In the genomic region with DNA sequence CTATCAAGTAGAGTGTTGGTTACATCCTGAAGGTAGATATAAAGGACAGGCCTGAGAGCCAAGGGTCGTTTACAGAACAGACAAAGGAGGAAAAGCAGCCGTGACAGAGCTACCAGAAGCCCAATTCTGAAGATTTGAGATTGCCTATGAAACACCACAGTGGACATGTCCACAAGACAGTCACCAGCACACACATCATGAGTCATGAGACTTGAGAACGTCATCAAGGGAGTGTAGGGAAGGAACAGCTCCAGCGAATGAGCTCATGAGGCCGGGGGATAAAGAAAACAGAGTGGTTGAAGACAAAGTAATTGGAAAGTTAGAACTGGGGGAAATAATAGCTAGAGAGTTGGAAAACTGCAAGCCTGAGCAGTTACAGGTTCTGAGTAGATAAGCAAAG, we compare ENCODE assay signal across 13 mouse cellular contexts. TPM values are rescaled to one million over a fixed set of nuclear protein-coding genes. Genes with fewer than 3 reads are reported as not detected.
DNase-seq lines count a peak whose midpoint lies in the region; ATAC-seq and TF ChIP-seq lines count a peak whose summit lies in the region.
"Had no signal": no experiment of that assay in that cellular context is flagged by ENCODE, and none has a peak within 500 bp of the region (broad histone marks: within the 10 kb centered on the region; RNA-seq: fewer than 3 reads in every experiment).

No protein-coding gene starts in this region.

- peak overlapping the region; percentile 51 for H3K27ac ChIP-seq in heart, adult 2 months
- H3K27ac ChIP-seq in intestine, postnatal 0 days (ENCODE audit: low read depth, low read length) = no peak overlapping the region
- H3K27ac ChIP-seq: neural tube, embryonic 12.5 days had no signal

- no peak overlapping the region for H3K9ac ChIP-seq in heart, adult 2 months (ENCODE audit: low read depth, low read length)
- H3K9ac ChIP-seq in intestine, postnatal 0 days (ENCODE audit: low read depth, low read length) = no peak overlapping the region
- H3K9ac ChIP-seq: neural tube, embryonic 12.5 days had no signal

- TF ChIP-seq POLR2A in heart, adult 2 months (IDR thresholded peaks at IDR 0.05; ENCODE audit: insufficient read depth, low read depth, low read length) = no peak

- WGBS in heart, adult 2 months = 31% methylated on average over 5 of the region's 5 CpGs
- WGBS in intestine, postnatal 0 days = 54% methylated on average over 5 of the region's 5 CpGs

- H3K4me2 ChIP-seq in intestine, postnatal 0 days (replicated peaks; ENCODE audit: low read depth) = no peak overlapping the region
- H3K4me2 ChIP-seq: neural tube, embryonic 12.5 days had no signal

- no peak for TF ChIP-seq CTCF in C2C12 (IDR thresholded peaks at IDR 0.05; ENCODE audit: control insufficient read depth, insufficient read depth, insufficient read length)
- no peak for TF ChIP-seq CTCF in heart, adult 2 months (IDR thresholded peaks at IDR 0.05)
- no peak for TF ChIP-seq CTCF in intestine, postnatal 0 days (IDR thresholded peaks at IDR 0.05; ENCODE audit: low read depth)

- peaks cover 20% of the 10 kb centered on the region for H3K4me1 ChIP-seq in heart, adult 2 months (ENCODE audit: control insufficient read depth, insufficient read depth, low read length)
- H3K4me1 ChIP-seq in intestine, postnatal 0 days (replicated peaks; ENCODE audit: control insufficient read depth, insufficient read depth, low read length) = no peaks in the 10 kb centered on the region
- H3K4me1 ChIP-seq: neural tube, embryonic 12.5 days had no signal

- intact Hi-C loops in heart, adult 2 months (cut with DNase I) = loop anchor here (5.0 kb wide), 1 partner anchor 34 kb away; a partner anchor contains a TSS

- no peaks in the 10 kb centered on the region for H3K9me3 ChIP-seq in intestine, postnatal 0 days (ENCODE audit: control insufficient read depth)
- H3K9me3 ChIP-seq: neural tube, embryonic 12.5 days had no signal

- no peak for TF ChIP-seq EP300 in heart, adult 2 months (IDR thresholded peaks at IDR 0.05; ENCODE audit: insufficient read depth, low read depth, low read length)

- no peaks in the 10 kb centered on the region for H3K27me3 ChIP-seq in C2C12 (ENCODE audit: control insufficient read depth, insufficient read depth, insufficient read length)
- H3K27me3 ChIP-seq in heart, adult 2 months (ENCODE audit: control insufficient read depth, insufficient read depth, low read length) = no peaks in the 10 kb centered on the region
- H3K27me3 ChIP-seq in intestine, postnatal 0 days (replicated peaks; ENCODE audit: control insufficient read depth, insufficient read depth, low read length) = no peaks in the 10 kb centered on the region
- H3K27me3 ChIP-seq: neural tube, embryonic 12.5 days; Patski had no signal

- peak; percentile 28; the same call in 1 of the 2 replicates for ATAC-seq in intestine, postnatal 0 days
- ATAC-seq: Patski had no signal

- H3K79me2 ChIP-seq in C2C12 (ENCODE audit: control insufficient read depth, insufficient read depth) = peaks cover 10% of the 10 kb centered on the region
- H3K79me2 ChIP-seq in heart, adult 2 months (replicated peaks; ENCODE audit: control insufficient read depth, insufficient read depth, low read length) = peaks cover 2% of the 10 kb centered on the region; the same call in 1 of the 2 replicates

- H3K4me3 ChIP-seq in C2C12 (ENCODE audit: insufficient read depth, poor library complexity, severe bottlenecking) = no peak overlapping the region
- no peak overlapping the region for H3K4me3 ChIP-seq in heart, adult 2 months
- no peak overlapping the region for H3K4me3 ChIP-seq in intestine, postnatal 0 days (ENCODE audit: low read depth, low read length)
- H3K4me3 ChIP-seq: erythroblast, embryonic 14.5 days; neural tube, embryonic 12.5 days had no signal

- no peaks in the 10 kb centered on the region for H3K36me3 ChIP-seq in C2C12 (ENCODE audit: control insufficient read depth, insufficient read depth)
- peaks cover 5% of the 10 kb centered on the region; the same call in 1 of the 2 replicates for H3K36me3 ChIP-seq in heart, adult 2 months (ENCODE audit: control insufficient read depth, insufficient read depth, low read length)
- H3K36me3 ChIP-seq in intestine, postnatal 0 days (ENCODE audit: control insufficient read depth, insufficient read depth) = peaks cover 14% of the 10 kb centered on the region; the same call in 1 of the 2 replicates

- no peak overlapping the region for H3ac ChIP-seq in C2C12 (ENCODE audit: control insufficient read depth, insufficient read length, low read depth)

- H3K79me3 ChIP-seq in C2C12 (ENCODE audit: low read depth) = no peaks in the 10 kb centered on the region

- DNase-seq in 3T3-L1 (ENCODE audit: low read depth, low spot score) = peak; percentile 85
- peak in 1 of 2 experiments; percentile 55 for DNase-seq in heart, adult 2 months
- DNase-seq in spleen, postnatal 36 days (ENCODE audit: low spot score in 2 of 2) = no peak
- DNase-seq in right cerebral cortex, postnatal 10 days (ENCODE audit: low spot score in 2 of 2) = no peak
- DNase-seq in kidney, postnatal 25 days = no peak
- DNase-seq: right cerebral cortex, postnatal 4 days had no signal

TF ChIP-seq in C2C12, 6 proteins besides CTCF, POLR2A, EP300 and RAD21:
- TF ChIP-seq CEBPB (IDR thresholded peaks at IDR 0.05; ENCODE audit: low read depth) (no peak), FOSL1 (IDR thresholded peaks at IDR 0.05; ENCODE audit: insufficient read depth, low read length, poor library complexity, severe bottlenecking) (peak; percentile 77), USF1 (IDR thresholded peaks at IDR 0.05; ENCODE audit: low read depth) (peak; percentile 2), MAX (IDR thresholded peaks at IDR 0.05) (no peak), MYOG (IDR thresholded peaks at IDR 0.05; ENCODE audit: control insufficient read depth, extremely low read depth, insufficient read length) (no peak), MYOD1 (IDR thresholded peaks at IDR 0.05; ENCODE audit: control insufficient read depth, insufficient read length, low read depth) (no peak)

RNA-seq across cellular contexts. Expression of a gene that starts 22.1 kb away (rescaled TPM):
- 89.6 TPM for polyA plus RNA-seq in C2C12 (2012; fragmentation: generic; extraction: Trizol)
- 10 to 100 TPM; 13.6 to 18.0 TPM for total RNA-seq in heart, adult 2 months (2021)
- polyA plus RNA-seq in heart, adult 2 months (2012; rRNA removed) = 6.1 and 12.7 TPM in 2 replicates
- polyA plus RNA-seq in intestine, postnatal 0 days (2015; fragmentation: Nextera tagmentation; extraction: Ambion mirVana) = 298 and 303 TPM in 2 replicates

RNA-seq across cellular contexts. Expression of a gene that starts 34.8 kb away (rescaled TPM):
- polyA plus RNA-seq in C2C12 (2012; fragmentation: generic; extraction: Trizol) = not detected
- total RNA-seq in heart, adult 2 months (2021) = not detected
- not detected in 2 replicates for polyA plus RNA-seq in heart, adult 2 months (2012; rRNA removed)
- not detected in 2 replicates for polyA plus RNA-seq in intestine, postnatal 0 days (2015; fragmentation: Nextera tagmentation; extraction: Ambion mirVana)
- polyA plus RNA-seq: erythroblast, embryonic 14.5 days; gonadal fat pad, adult 2 months; large intestine, adult 2 months; neural tube, embryonic 12.5 days; Patski had no signal
